Mouse (Mus musculus) spleen, adult 2 months (tissue): Measurements from ENCODE around the gene Snrpf.

Experiments used
- CTCF ChIP-seq: fragments of 200-500 bp; IDR thresholded peaks from 2 replicates; pipeline ENCODE4 v1.5.1; 2011; ENCODE audit warnings: mild to moderate bottlenecking, inconsistent platforms; ENCODE audit not compliant: insufficient read depth, insufficient read length, insufficient replicate concordance; ENCODE audit errors: extremely low read depth
- POLR2A ChIP-seq: fragments of 200-500 bp; IDR thresholded peaks from 2 replicates; pipeline ENCODE4 v1.6.1; 2011; ENCODE audit warnings: low read depth, low read length, inconsistent platforms

DNA sequence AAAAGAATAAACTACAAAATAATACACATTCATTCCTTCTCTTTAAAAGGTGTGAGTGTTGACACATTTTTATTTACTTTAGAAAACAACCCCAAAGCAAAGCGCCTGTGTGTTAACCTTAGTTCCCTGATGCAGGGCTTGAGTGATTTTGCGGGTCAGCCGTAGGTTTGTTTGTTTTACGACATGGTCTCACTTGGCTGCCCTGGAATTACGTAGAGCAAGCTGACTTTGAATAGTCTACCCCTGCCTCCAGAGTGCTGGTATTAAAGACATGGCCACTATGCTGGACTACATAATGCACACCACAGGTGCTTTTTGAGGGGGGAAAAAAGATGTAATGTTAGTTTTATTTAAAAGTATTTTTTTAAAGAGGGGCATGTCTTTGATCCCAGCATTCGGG lies 50.7 kb downstream of the Snrpf start:
- no peak for TF ChIP-seq CTCF
- no peak for TF ChIP-seq POLR2A
